Mouse (Mus musculus) heart, postnatal 0 days (tissue): ENCODE results near the gene Cyb5d1. TPM values are rescaled to one million over a fixed set of nuclear protein-coding genes. Genes with fewer than 3 reads are reported as not detected.

ENCODE experiments used
- ATAC-seq: fragments of 200-750 bp; cut with Nextera tagmentation; 2 replicates; pipeline ENCODE4 v1.8.0; 2017; ENCODE audit warnings: low read depth, moderate number of reproducible peaks, moderate library complexity; ENCODE audit not compliant: insufficient read depth
- DNase-seq: peaks from one replicate; pipeline ENCODE4 v3.0.0-alpha.2; 2016; ENCODE audit warnings: low spot score
- H3K27ac ChIP-seq: fragments of 300-500 bp; sonication (generic); 2 replicates; pipeline ENCODE4 v1.5.1; 2014; ENCODE audit warnings: low read depth, mild to moderate bottlenecking
- H3K27me3 ChIP-seq: fragments of 300-500 bp; sonication (generic); 2 replicates; pipeline ENCODE4 v1.6.1; 2014; ENCODE audit warnings: low read length, mixed read lengths; ENCODE audit not compliant: control insufficient read depth, insufficient read depth
- H3K36me3 ChIP-seq: fragments of 300-500 bp; sonication (generic); replicated peaks from 2 replicates; pipeline ENCODE4 v1.6.1; 2014; ENCODE audit warnings: low read length, mixed read lengths; ENCODE audit not compliant: control insufficient read depth, insufficient read depth
- H3K4me1 ChIP-seq: fragments of 300-500 bp; sonication (generic); 2 replicates; pipeline ENCODE4 v1.6.1; 2014; ENCODE audit warnings: antibody characterized with exemption; ENCODE audit not compliant: control insufficient read depth, insufficient read depth
- H3K4me2 ChIP-seq: fragments of 300-500 bp; sonication (generic); 2 replicates; pipeline ENCODE4 v1.6.1; 2014; ENCODE audit warnings: low read depth, mild to moderate bottlenecking, low read length, moderate library complexity
- H3K4me3 ChIP-seq: fragments of 300-500 bp; sonication (generic); 2 replicates; pipeline ENCODE4 v1.5.1; 2014; ENCODE audit warnings: low read depth, low read length
- H3K9ac ChIP-seq: fragments of 300-500 bp; sonication (generic); replicated peaks from 2 replicates; pipeline ENCODE4 v1.6.1; 2014; ENCODE audit warnings: low read depth, low read length, mixed read lengths
- H3K9me3 ChIP-seq: fragments of 300-500 bp; sonication (generic); replicated peaks from 2 replicates; pipeline ENCODE4 v1.6.1; 2016; ENCODE audit warnings: low read length; ENCODE audit not compliant: control insufficient read depth
- CTCF ChIP-seq: IDR thresholded peaks from 2 replicates; pipeline ENCODE4 v1.5.1; 2016; ENCODE audit warnings: antibody characterized with exemption, control low read depth, low read depth
- EP300 ChIP-seq: IDR thresholded peaks from 2 replicates; pipeline ENCODE4 v1.6.1; 2016; ENCODE audit warnings: antibody characterized with exemption, low read depth
- WGBS: fragments of 180-500 bp; shearing (Covaris S2); extraction: QIAGEN DNeasy Blood & Tissue Kit; methylation state at CpG from one replicate; pipeline ENCODE4 v1.1.7; 2014; 5-methylcytosine and 5-hydroxymethylcytosine counted together
- polyA plus RNA-seq: library from polyadenylated mRNA; unstranded; fragments of >200 nt; fragmentation: Nextera tagmentation; extraction: Ambion mirVana; gene quantifications from 2 replicates; pipeline ENCODE4 v1.2.1, GENCODE M21; 2015
- total RNA-seq: library from RNA; depleted of rRNA; stranded (reverse); fragments of >200 nt; gene quantifications from 2 replicates; pipeline ENCODE4 v1.2.3, GENCODE M21; 2014; ENCODE audit warnings: low replicate concordance

Cyb5d1 gene
- total and polyA plus RNA-seq, 2 experiments from 2014 or later: 16.7 to 17.6 TPM

- WGBS: 89% methylated on average over 10 of the region's 10 CpGs
These were observed 27.4 kb upstream of the Cyb5d1 start for GRCm38 (mm10) chr11:69422842-69423241.

GRCm38 (mm10) chr11:69421131-69421977 lies 25.9 kb upstream of the Cyb5d1 start:
- peak overlapping the region; percentile 95; the same call in 1 of the 2 replicates for H3K4me2 ChIP-seq
- peaks cover 13% of the 10 kb centered on the region; the same call in 1 of the 2 replicates for H3K27me3 ChIP-seq
- no peak overlapping the region for H3K4me3 ChIP-seq
- no peaks in the 10 kb centered on the region for H3K9me3 ChIP-seq
- H3K36me3 ChIP-seq: no peaks in the 10 kb centered on the region
- no peak for ATAC-seq
- 21% methylated on average over 25 of the region's 25 CpGs for WGBS
- no peak for TF ChIP-seq CTCF
- TF ChIP-seq EP300: no peak
- no peak overlapping the region for H3K27ac ChIP-seq
- peak; percentile 5 for DNase-seq
- H3K9ac ChIP-seq: no peak overlapping the region
- H3K4me1 ChIP-seq: peaks cover 16% of the 10 kb centered on the region

More at GRCm38 (mm10) chr11:69422842-69423241, 27.4 kb upstream of the Cyb5d1 start:
- no peak for TF ChIP-seq CTCF
- TF ChIP-seq EP300: no peak
- no peak overlapping the region for H3K4me2 ChIP-seq
- peaks cover 13% of the 10 kb centered on the region; the same call in 1 of the 2 replicates for H3K27me3 ChIP-seq
- ATAC-seq (no peak), DNase-seq (no peak)
- H3K9me3 ChIP-seq: no peaks in the 10 kb centered on the region
- no peak overlapping the region for H3K27ac ChIP-seq
- H3K4me1 ChIP-seq: peaks cover 11% of the 10 kb centered on the region
- no peak overlapping the region for H3K4me3 ChIP-seq
- H3K9ac ChIP-seq: no peak overlapping the region
- H3K36me3 ChIP-seq: no peaks in the 10 kb centered on the region

GRCm38 (mm10) chr11:69420554-69421000 lies 25.1 kb upstream of the Cyb5d1 start:
- Histone ChIP-seq H3K4me3 (peak overlapping the region; percentile 61), H3K36me3 (no peaks in the 10 kb centered on the region), H3K27ac (no peak overlapping the region), H3K4me2 (peak overlapping the region; percentile 95), H3K9ac (no peak overlapping the region), H3K9me3 (no peaks in the 10 kb centered on the region), H3K4me1 (peaks cover 16% of the 10 kb centered on the region), H3K27me3 (peaks cover 13% of the 10 kb centered on the region; the same call in 1 of the 2 replicates)
- ATAC-seq (no peak), DNase-seq (no peak)
- TF ChIP-seq EP300 (no peak), CTCF (no peak)
- WGBS: 17% methylated on average over 10 of the region's 10 CpGs

- Histone ChIP-seq H3K9ac (peak overlapping the region; percentile 37), H3K4me2 (peak overlapping the region; percentile 95), H3K4me1 (peaks cover 16% of the 10 kb centered on the region), H3K27ac (peak overlapping the region; percentile 99), H3K4me3 (peak overlapping the region; percentile 61), H3K36me3 (no peaks in the 10 kb centered on the region), H3K27me3 (peaks cover 13% of the 10 kb centered on the region; the same call in 1 of the 2 replicates), H3K9me3 (no peaks in the 10 kb centered on the region)
- under 1% methylated on average over 31 of the region's 31 CpGs for WGBS
- DNase-seq (peak; percentile 28), ATAC-seq (no peak)
- TF ChIP-seq EP300 (no peak), CTCF (no peak)
These were observed 24.6 kb upstream of the Cyb5d1 start for GRCm38 (mm10) chr11:69419813-69420553.

DNA sequence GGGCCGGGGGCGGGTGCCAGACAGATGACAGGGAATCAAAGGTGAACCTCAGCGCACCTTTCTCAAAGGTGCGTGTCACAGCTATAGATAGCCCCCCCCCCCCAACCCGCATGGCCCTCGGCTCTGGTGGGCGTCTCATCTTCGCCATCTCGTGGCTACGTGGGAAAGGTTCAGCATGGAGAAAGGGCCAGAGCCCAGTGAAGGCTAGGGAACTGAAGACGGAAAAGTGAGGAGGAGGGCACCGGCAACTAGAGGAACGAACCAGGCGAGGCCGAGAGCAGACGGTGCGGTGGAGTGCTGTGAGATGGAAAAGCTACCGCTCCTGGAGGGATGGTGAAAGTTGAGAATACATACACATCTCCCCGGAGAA lies 24.0 kb upstream of the Cyb5d1 start:
- H3K9ac ChIP-seq: peak overlapping the region; percentile 37

More for the DNA sequence above, 24.0 kb upstream of the Cyb5d1 start:
- peak overlapping the region; percentile 99 for H3K27ac ChIP-seq
- H3K36me3 ChIP-seq: no peaks in the 10 kb centered on the region
- TF ChIP-seq CTCF (peak; percentile 68), EP300 (no peak)
- H3K4me1 ChIP-seq: peaks cover 22% of the 10 kb centered on the region
- H3K4me2 ChIP-seq: peak overlapping the region; percentile 95
- no peaks in the 10 kb centered on the region for H3K9me3 ChIP-seq
- DNase-seq (peak; percentile 35), ATAC-seq (no peak)
- H3K27me3 ChIP-seq: peaks cover 13% of the 10 kb centered on the region; the same call in 1 of the 2 replicates
- H3K4me3 ChIP-seq: peak overlapping the region; percentile 61
- WGBS: under 1% methylated on average over 19 of the region's 19 CpGs
